Mouse (Mus musculus) stomach, postnatal 0 days (tissue): Measurements from ENCODE around the gene Vps51. TPM values are rescaled to one million over a fixed set of nuclear protein-coding genes. Genes with fewer than 3 reads are reported as not detected.

Source experiments
- ATAC-seq: fragments of 200-750 bp; cut with Nextera tagmentation; 2 replicates; pipeline ENCODE4 v1.8.0; 2017; ENCODE audit not compliant: low FRiP score, low TSS enrichment
- DNase-seq: peaks from one replicate; pipeline ENCODE4 v3.0.0-alpha.2; 2016; ENCODE audit warnings: low spot score
- H3K27ac ChIP-seq: fragments of 300-500 bp; sonication (generic); replicated peaks from 2 replicates; pipeline ENCODE4 v1.5.1; 2014; ENCODE audit warnings: mild to moderate bottlenecking, control low read depth
- H3K27me3 ChIP-seq: fragments of 300-500 bp; sonication (generic); 2 replicates; pipeline ENCODE4 v1.6.1; 2014; ENCODE audit warnings: low read length; ENCODE audit not compliant: control insufficient read depth, insufficient read depth
- H3K36me3 ChIP-seq: fragments of 300-500 bp; sonication (generic); 2 replicates; pipeline ENCODE4 v1.6.1; 2014; ENCODE audit warnings: low read length, mixed read lengths; ENCODE audit not compliant: control insufficient read depth, insufficient read depth
- H3K4me1 ChIP-seq: fragments of 300-500 bp; sonication (generic); replicated peaks from 2 replicates; pipeline ENCODE4 v1.6.1; 2014; ENCODE audit warnings: antibody characterized with exemption; ENCODE audit not compliant: control insufficient read depth, insufficient read depth
- H3K4me2 ChIP-seq: fragments of 300-500 bp; sonication (generic); replicated peaks from 2 replicates; pipeline ENCODE4 v1.6.1; 2014; ENCODE audit warnings: low read depth, mild to moderate bottlenecking, control low read depth, moderate library complexity
- H3K4me3 ChIP-seq: fragments of 300-500 bp; sonication (generic); 2 replicates; pipeline ENCODE4 v1.5.1; 2014; ENCODE audit warnings: low read depth, low read length, control low read depth
- H3K9ac ChIP-seq: fragments of 300-500 bp; sonication (generic); 2 replicates; pipeline ENCODE4 v1.6.1; 2014; ENCODE audit warnings: mild to moderate bottlenecking, low read length, control low read depth, mixed read lengths
- H3K9me3 ChIP-seq: fragments of 300-500 bp; sonication (generic); 2 replicates; pipeline ENCODE4 v1.6.1; 2016; ENCODE audit warnings: low read length; ENCODE audit not compliant: control insufficient read depth
- CTCF ChIP-seq: IDR thresholded peaks from 2 replicates; pipeline ENCODE4 v1.5.1; 2016; ENCODE audit warnings: antibody characterized with exemption, low read depth, mild to moderate bottlenecking, moderate library complexity
- EP300 ChIP-seq: optimal IDR thresholded peaks from 2 replicates; pipeline ENCODE3; 2016; ENCODE audit warnings: antibody characterized with exemption
- WGBS: fragments of 180-500 bp; shearing (Covaris S2); extraction: QIAGEN DNeasy Blood & Tissue Kit; methylation state at CpG from one replicate; pipeline ENCODE4 v1.1.7; 2014; 5-methylcytosine and 5-hydroxymethylcytosine counted together
- polyA plus RNA-seq: library from polyadenylated mRNA; unstranded; fragments of >200 nt; fragmentation: Nextera tagmentation; extraction: Ambion mirVana; gene quantifications from 2 replicates; pipeline ENCODE4 v1.2.1, GENCODE M21; 2015

Gene Vps51
- polyA plus RNA-seq, 1 experiment from 2014 or later, result 43.2 TPM

- H3K36me3 ChIP-seq, result peaks cover 39% of the 10 kb centered on the region
- ATAC-seq (no peak), DNase-seq (no peak)
- H3K9ac ChIP-seq, result no peak overlapping the region
- H3K27ac ChIP-seq, result no peak overlapping the region
- no peaks in the 10 kb centered on the region for H3K27me3 ChIP-seq
- no peak for TF ChIP-seq CTCF
- no peak for TF ChIP-seq EP300
- 85% methylated on average over 11 of the region's 11 CpGs for WGBS
- no peak overlapping the region for H3K4me3 ChIP-seq
- no peaks in the 10 kb centered on the region for H3K9me3 ChIP-seq
- H3K4me1 ChIP-seq, result 0 out of 2 replicates have a peak, but pooled peaks cover 2% of the 10 kb centered on the region
- no peak overlapping the region for H3K4me2 ChIP-seq
Measured at GRCm38 (mm10) chr19:6048681-6049410, 28.2 kb downstream of the Vps51 start.

- TF ChIP-seq EP300 (no peak), CTCF (no peak)
- Histone ChIP-seq H3K27ac (peak overlapping the region; percentile 98; the same call in 1 of the 2 replicates), H3K36me3 (peaks cover 37% of the 10 kb centered on the region), H3K27me3 (no peaks in the 10 kb centered on the region), H3K9me3 (no peaks in the 10 kb centered on the region), H3K4me2 (peak overlapping the region; percentile 87), H3K4me1 (0 out of 2 replicates have a peak, but pooled peaks cover 2% of the 10 kb centered on the region), H3K9ac (peak overlapping the region; percentile 82), H3K4me3 (peak overlapping the region; percentile 82)
- WGBS, result 74% methylated on average over 8 of the region's 8 CpGs
- DNase-seq (no peak), ATAC-seq (no peak; the same call in 1 of the 2 replicates)
Measured at GRCm38 (mm10) chr19:6047899-6048166, 29.2 kb downstream of the Vps51 start.

GRCm38 (mm10) chr19:6047154-6047898, 29.7 kb downstream of the Vps51 start:
- Histone ChIP-seq H3K36me3 (peaks cover 33% of the 10 kb centered on the region), H3K4me1 (0 out of 2 replicates have a peak, but pooled peaks cover 2% of the 10 kb centered on the region), H3K4me3 (peak overlapping the region; percentile 82), H3K4me2 (peak overlapping the region; percentile 87), H3K9me3 (no peaks in the 10 kb centered on the region), H3K27ac (peak overlapping the region; percentile 98), H3K9ac (peak overlapping the region; percentile 82), H3K27me3 (no peaks in the 10 kb centered on the region)
- DNase-seq (no peak), ATAC-seq (peak; percentile 52)
- TF ChIP-seq EP300 (no peak), CTCF (peak; percentile 24; the same call in 1 of the 2 replicates)
- under 1% methylated on average over 44 of the region's 44 CpGs for WGBS

- WGBS, result under 1% methylated on average over 65 of the region's 65 CpGs
- Histone ChIP-seq H3K27me3 (no peaks in the 10 kb centered on the region), H3K4me2 (peak within 1 kb of the TSS; percentile 87), H3K9me3 (no peaks in the 10 kb centered on the region), H3K36me3 (peaks cover 27% of the 10 kb centered on the region), H3K4me3 (peak within 1 kb of the TSS; percentile 82), H3K27ac (peak within 1 kb of the TSS; percentile 98), H3K9ac (peak within 1 kb of the TSS; percentile 82), H3K4me1 (0 out of 2 replicates have a peak, but pooled peaks cover 2% of the 10 kb centered on the region)
- ATAC-seq (peak; percentile 91), DNase-seq (peak; percentile 92)
- peak; percentile 22 for TF ChIP-seq CTCF
- TF ChIP-seq EP300, result peak; percentile 59
Measured at GRCm38 (mm10) chr19:6046294-6047153, 30.5 kb downstream of the Vps51 start, which contains the start of gene Syvn1. Gene Syvn1 (plus strand): TSS chr19:6046576.

- peak overlapping the region; percentile 87 for H3K4me2 ChIP-seq
- H3K4me3 ChIP-seq, result peak overlapping the region; percentile 82
- H3K27ac ChIP-seq, result peak overlapping the region; percentile 98
- DNase-seq (no peak), ATAC-seq (peak; percentile 21; the same call in 1 of the 2 replicates)
- 10% methylated on average over 20 of the region's 20 CpGs for WGBS
- no peaks in the 10 kb centered on the region for H3K9me3 ChIP-seq
- TF ChIP-seq CTCF, result peak; percentile 52
- TF ChIP-seq EP300, result no peak
- peaks cover 19% of the 10 kb centered on the region for H3K36me3 ChIP-seq
- H3K4me1 ChIP-seq, result 0 out of 2 replicates have a peak, but pooled peaks cover 2% of the 10 kb centered on the region
- H3K27me3 ChIP-seq, result no peaks in the 10 kb centered on the region
- H3K9ac ChIP-seq, result peak overlapping the region; percentile 79
Measured at GRCm38 (mm10) chr19:6045366-6046293, 31.4 kb downstream of the Vps51 start.
